Mouse (Mus musculus) v-Abl transformed pro-B cells (cell line): Measurements from ENCODE around the gene Tas2r119.
"Not testable (repeated sequence)": the region's sequence is repeated elsewhere in the genome, so short reads cannot be mapped to it uniquely, and the experiment has no call there.

Experiments used
- in situ Hi-C, 2 experiments: fragments of 400-800 bp; cut with MboI; formaldehyde crosslinking; loops; one replicate each; pipeline ENCODE4 v1.15.1; 2025; ENCODE audit not compliant: unreplicated experiment in 2 of 2

The Tas2r119 gene

GRCm38 (mm10) chr15:32176989-32177388, at the start of gene Tas2r119:
Gene Tas2r119, plus strand, starts transcription at chr15:32177289.
- in situ Hi-C loops = no loop called here

DNA sequence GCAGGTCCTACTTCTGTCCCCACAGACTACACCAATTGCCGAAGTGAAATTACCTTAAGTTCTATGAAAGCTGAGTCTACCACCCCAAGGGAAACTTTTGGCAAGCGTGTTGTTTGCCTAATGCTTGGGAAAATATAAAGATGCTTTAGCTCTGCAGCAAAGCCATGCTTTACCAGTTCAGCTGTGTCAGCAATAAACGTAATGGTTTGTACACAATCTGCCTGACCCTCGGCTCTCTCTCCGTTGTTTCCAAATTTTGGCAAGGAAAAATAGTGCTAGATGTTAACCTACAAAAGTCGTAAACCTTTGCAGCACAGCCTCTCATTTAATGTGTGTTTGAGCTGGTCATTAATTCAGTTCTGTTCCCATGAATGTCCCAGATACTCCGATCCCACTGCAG, 44.8 kb upstream of the Tas2r119 start:
- in situ Hi-C loops = no loop called here

- in situ Hi-C loops = no loop called here
These were observed 35.4 kb upstream of the Tas2r119 start for GRCm38 (mm10) chr15:32141657-32142056.

DNA sequence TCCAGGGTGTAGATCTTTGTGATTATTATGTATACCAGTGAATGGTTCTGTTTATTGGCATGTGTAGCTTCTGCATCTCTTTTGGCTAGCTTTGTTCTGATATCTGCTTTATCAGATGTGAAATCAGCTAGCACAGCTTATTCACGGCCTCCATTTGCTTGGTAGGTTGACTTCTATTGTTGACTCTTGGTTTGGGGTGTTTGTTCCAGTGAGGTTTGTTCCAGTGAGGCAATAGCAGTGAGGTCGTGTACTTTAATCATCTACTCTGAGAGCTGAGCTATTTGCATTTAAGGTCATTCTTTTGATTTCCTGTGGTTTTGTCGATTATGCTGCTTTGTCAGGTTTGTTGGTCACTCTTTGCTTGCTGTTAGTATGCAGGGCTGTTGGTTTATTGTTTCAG, 32.8 kb upstream of the Tas2r119 start:
- in situ Hi-C loops = no loop called here

DNA sequence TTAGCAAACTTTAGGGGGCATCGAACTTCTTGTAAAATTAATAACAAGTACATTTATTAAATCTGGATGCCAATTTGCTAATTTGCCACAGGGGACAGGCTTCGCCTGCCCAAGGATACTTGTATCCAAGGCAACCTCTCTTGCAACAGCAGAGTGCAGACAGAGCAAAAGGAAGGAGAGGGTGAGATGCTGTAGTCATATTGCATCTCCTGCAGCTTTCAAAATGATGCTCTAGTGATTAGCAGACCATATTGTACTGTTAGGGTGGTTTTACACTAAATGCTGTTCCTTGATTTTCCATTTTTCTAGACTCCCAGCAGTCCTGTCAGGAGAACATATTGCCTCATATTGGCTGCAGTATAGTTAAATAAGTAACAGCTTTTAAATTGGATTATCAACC, 23.7 kb upstream of the Tas2r119 start:
- in situ Hi-C loops = no loop called here

- in situ Hi-C loops = no loop called here
These were observed 23.1 kb upstream of the Tas2r119 start for GRCm38 (mm10) chr15:32153857-32154449.

DNA sequence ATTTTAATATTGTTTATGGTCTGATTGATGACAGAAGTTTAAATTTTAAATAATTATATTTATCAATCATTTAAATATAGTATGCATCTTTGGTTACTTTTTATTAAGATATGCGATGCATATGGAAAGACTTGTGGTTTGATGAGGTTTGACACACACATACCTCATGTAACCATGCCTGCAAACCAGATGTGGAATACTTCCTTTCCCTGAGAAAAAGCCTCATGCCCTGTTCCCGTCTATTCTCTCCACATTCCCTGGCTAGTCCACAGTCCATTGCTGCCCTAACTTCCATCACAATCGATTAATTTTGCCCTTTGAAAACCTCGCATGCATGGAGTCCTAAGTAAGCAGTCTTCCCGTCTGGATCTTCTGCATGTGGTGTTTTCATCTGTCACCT, 21.0 kb upstream of the Tas2r119 start:
- in situ Hi-C loops = no loop called here

DNA sequence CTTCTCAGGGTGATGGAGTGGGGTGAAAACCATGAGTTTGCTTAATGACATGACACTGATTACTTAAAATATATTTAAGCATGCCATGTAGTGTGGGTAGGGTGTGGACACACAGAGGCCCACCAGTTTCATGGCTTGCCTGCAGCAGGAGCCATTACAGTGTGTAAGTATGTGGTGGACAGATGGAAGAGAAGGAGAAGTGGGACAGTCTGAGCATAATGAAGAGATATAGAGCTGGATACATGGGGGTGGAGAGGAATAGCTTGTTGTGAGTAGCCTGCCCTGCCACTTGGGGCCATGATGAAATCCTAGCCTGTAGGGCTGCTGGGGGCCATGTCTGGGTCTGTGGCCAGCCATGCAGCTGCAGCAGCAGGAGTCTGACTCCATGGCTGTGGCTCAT, 16.8 kb upstream of the Tas2r119 start:
- in situ Hi-C loops = no loop called here

GRCm38 (mm10) chr15:32171764-32172163, 5.3 kb upstream of the Tas2r119 start:
- in situ Hi-C loops = no loop called here

DNA sequence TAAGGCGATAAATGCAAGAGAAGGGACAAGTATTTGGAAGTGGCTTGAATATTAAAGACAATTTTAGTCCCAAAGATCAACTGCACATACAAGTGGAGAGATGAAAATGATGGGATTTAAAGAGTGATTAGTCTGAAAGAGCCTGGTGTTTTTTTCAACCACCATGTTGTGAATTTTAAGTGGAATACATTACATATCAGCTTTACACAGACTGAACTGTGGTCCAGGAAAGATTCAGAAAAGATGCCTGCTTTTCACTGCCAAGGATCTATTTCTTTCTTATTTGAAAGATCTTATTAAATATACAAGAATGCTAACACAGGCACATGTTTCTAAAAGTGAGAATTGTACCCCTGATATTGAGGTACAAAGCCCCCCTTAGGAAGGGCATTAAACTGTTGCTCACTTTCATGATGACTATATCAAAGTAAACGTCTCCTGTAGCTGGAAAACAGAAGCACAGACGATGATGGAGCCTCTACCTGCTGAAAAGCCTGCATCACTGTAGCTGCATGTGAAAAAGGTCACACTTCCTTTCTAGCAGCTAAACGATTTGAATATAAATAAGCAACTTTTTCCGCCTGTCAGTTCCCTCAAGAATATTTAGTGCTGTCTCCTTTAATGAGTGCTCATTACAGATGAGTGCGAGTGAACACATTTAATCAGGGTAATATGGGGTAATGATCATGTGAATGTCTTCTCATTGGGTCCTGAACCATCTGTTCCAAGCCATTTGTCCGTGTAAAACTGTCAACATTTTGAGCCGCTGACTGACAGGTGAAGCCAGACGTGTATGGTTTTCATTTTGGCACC, 4.7 kb upstream of the Tas2r119 start:
- in situ Hi-C loops = no loop called here

DNA sequence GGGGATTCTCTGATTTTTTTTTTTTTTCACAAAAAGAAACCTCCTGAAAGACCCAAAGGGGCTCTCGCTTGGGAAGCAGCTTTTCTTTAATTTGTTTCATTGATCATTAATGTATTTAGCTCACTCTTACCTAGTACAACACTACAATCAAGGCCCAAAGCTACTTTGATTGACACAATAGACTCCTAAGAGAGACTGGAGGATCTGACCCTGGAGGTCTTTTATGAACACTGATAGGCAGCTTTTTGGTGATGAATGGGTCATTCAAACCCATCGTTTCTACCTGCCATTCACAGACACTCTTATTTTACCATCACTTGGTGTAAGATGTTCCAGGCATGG, 4.1 kb upstream of the Tas2r119 start:
- in situ Hi-C loops = no loop called here

DNA sequence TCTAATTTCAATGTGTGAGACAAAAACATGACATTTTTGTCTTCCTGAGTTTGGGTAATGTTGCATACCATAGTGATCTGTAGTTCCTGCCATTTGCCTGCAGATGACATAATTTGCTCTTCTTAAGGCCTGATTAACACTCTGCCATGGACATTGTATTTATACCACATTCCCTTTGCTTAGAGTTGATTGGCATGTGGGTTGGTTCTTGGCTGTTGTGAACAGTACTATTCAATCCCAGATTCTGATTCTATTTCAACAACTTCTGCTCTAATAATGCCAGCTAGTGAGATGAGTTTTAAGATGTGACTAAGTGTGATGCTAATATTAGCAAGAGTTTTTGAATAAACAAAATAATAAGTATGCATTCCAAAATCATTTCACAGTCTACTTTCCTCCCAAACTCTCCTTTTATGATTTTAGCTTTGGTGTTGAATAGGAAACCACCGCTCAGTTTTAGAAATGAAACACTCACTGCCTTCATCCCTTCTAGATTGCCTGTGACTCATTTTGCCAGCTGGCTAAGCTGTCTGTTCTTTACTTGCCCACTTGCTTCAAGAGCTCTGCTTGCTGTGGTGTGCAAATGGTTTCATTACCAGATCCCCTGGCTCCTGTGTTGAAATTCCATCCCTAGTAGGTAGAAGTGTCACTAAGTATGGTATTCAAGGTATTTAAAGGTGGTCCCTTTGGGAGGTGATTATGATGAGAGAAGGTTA, 3.1 kb downstream of the Tas2r119 start:
- in situ Hi-C loops = no loop called here

DNA sequence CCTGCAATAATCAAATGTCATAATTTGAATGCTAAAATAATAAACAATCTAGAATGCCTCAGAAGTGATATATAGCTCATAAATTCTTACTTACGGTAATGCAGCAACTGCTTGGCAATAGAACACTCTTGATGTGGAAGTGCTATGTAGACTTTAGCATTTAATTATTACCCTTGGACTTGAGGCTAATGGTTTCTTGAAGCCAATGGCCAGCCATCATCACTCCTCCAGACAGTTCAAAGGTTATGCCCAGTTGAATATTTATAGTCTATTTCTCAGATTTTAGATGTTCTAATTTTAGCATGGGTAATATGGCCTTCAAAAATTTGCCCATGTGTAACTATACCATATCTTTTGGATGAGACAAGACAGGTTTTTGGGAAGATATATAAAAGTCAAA, 4.9 kb downstream of the Tas2r119 start:
- in situ Hi-C loops = no loop called here

GRCm38 (mm10) chr15:32184964-32185363, 7.9 kb downstream of the Tas2r119 start:
- in situ Hi-C loops = no loop called here

GRCm38 (mm10) chr15:32189879-32190278, 12.8 kb downstream of the Tas2r119 start:
- in situ Hi-C loops = no loop called here

- in situ Hi-C loops = no loop called here
These were observed 13.3 kb downstream of the Tas2r119 start for GRCm38 (mm10) chr15:32190436-32190835.

DNA sequence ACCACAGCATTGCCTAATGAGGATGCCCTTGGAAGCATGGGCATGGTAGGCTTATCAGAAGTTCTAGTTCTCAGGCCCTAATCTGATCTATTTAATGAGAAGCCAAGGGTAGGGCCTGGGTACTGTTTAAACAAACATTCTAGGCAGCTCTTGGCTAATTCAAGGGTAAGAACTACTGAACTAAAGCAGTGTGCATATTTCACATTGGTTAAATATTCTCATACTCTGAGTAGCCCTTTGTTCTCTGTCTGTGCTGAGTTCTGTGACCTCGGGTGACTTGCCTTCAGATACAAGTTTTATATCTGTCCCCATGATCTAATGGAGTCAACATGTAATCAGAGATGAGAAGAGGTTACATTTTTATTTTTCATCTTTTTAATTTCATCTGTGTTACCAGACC, 15.9 kb downstream of the Tas2r119 start:
- in situ Hi-C loops = no loop called here

DNA sequence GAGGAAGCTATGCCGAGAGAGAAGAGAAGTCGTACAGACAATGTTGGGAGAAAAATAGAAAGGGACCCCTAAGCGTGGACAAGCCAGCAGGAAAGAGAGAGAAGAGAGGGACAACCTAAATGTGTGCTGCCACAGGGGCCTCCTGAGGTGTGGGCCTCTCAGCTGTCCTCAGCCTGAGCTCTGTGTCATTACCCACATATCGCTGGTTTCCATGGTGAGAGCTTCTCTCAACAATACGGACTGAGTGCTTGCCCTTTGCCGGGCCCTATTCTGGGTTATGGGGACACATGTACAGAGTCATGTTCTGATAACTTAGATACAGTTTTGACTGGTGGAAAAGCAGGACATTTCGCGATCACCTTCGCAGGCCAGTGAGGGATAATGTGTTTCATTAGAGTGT, 21.0 kb downstream of the Tas2r119 start:
- in situ Hi-C loops = no loop called here

- in situ Hi-C loops = no loop called here
These were observed 21.5 kb downstream of the Tas2r119 start for GRCm38 (mm10) chr15:32198561-32198960.

GRCm38 (mm10) chr15:32203242-32203641, 26.2 kb downstream of the Tas2r119 start:
- in situ Hi-C loops = no loop called here

DNA sequence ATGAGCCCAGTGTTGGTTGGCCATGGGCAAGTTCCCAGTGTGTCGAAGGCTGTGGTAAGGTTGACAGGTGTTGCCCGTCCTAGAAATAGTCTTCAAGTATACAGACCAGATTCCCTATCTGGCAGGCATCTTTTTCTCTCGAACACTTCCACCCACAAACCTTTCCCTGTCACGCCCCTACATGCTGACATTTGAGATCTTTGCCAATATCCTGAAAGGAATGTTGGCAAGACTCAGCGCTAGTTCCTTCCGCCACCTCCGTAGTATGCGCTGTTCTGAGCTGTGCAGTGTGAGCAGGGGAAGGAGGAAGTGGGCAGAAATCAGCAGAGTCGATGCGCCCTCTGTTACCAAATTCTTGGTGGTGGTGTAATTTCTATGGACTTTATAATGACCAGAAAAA, 27.8 kb downstream of the Tas2r119 start:
- in situ Hi-C loops = no loop called here

DNA sequence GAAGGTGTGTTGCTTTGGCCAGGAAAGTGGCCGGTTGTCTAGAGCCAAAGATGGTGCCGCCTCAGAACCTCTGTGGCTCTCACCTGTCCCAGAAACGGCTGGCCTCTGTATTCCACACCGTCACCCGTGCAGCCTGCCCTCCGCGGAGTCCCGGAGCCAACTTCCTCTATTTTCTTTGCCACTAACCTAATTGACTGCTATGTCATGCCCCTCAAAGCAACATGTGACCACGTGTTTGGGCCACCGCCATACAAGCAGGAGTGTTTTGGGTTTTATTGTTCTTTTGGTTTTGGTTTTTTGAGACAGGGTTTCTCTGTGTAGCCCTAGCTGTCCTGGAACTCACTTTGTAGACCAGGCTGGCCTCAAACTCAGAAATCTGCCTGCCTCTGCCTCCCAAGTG, 37.6 kb downstream of the Tas2r119 start:
- in situ Hi-C loops = not testable (repeated sequence)
